Mouse (Mus musculus) kidney, embryonic 16.5 days (tissue): ENCODE data around the gene Wdr20. TPM values are rescaled to one million over a fixed set of nuclear protein-coding genes. Genes with fewer than 3 reads are reported as not detected.

Source experiments
- ATAC-seq: fragments of 200-750 bp; cut with Nextera tagmentation; 2 replicates; pipeline ENCODE4 v1.8.0; 2017; ENCODE audit warnings: moderate TSS enrichment; ENCODE audit not compliant: low FRiP score, low TSS enrichment
- H3K27ac ChIP-seq: fragments of 300-500 bp; sonication (generic); 2 replicates; pipeline ENCODE4 v1.5.1; 2014; ENCODE audit warnings: low read length
- H3K27me3 ChIP-seq: fragments of 300-500 bp; sonication (generic); 2 replicates; pipeline ENCODE4 v1.6.1; 2014; ENCODE audit warnings: low read length, control low read depth, mixed read lengths; ENCODE audit not compliant: insufficient read depth
- H3K36me3 ChIP-seq: fragments of 300-500 bp; sonication (generic); 2 replicates; pipeline ENCODE4 v1.6.1; 2014; ENCODE audit warnings: low read length, control low read depth, mixed read lengths; ENCODE audit not compliant: insufficient read depth
- H3K4me1 ChIP-seq: fragments of 300-500 bp; sonication (generic); 2 replicates; pipeline ENCODE4 v1.6.1; 2014; ENCODE audit warnings: low read length, control low read depth, mixed read lengths; ENCODE audit not compliant: insufficient read depth
- H3K4me2 ChIP-seq: fragments of 300-500 bp; sonication (generic); replicated peaks from 2 replicates; pipeline ENCODE4 v1.6.1; 2014; ENCODE audit warnings: low read depth, low read length
- H3K4me3 ChIP-seq: fragments of 300-500 bp; sonication (generic); 2 replicates; pipeline ENCODE4 v1.5.1; 2014; ENCODE audit warnings: mild to moderate bottlenecking, low read length
- H3K9ac ChIP-seq: fragments of 300-500 bp; sonication (generic); replicated peaks from 2 replicates; pipeline ENCODE4 v1.6.1; 2014; ENCODE audit warnings: low read length
- H3K9me3 ChIP-seq: fragments of 300-500 bp; sonication (generic); 2 replicates; pipeline ENCODE4 v1.6.1; 2016; ENCODE audit warnings: low read length, control low read depth
- WGBS: fragments of 180-500 bp; shearing (Covaris S2); extraction: QIAGEN DNeasy Blood & Tissue Kit; methylation state at CpG from one replicate; pipeline ENCODE4 v1.1.7; 2014; 5-methylcytosine and 5-hydroxymethylcytosine counted together
- polyA plus RNA-seq: library from polyadenylated mRNA; unstranded; fragments of >200 nt; fragmentation: Nextera tagmentation; extraction: Ambion mirVana; gene quantifications from 2 replicates; pipeline ENCODE4 v1.2.1, GENCODE M21; 2015

The Wdr20 gene
- polyA plus RNA-seq, 1 experiment from 2014 or later: 24.8 TPM

- 95% methylated on average over 4 of the region's 4 CpGs for WGBS
Measured at GRCm38 (mm10) chr12:110828908-110829307, 91.2 kb downstream of the Wdr20 start.

GRCm38 (mm10) chr12:110830293-110831024 is 92.7 kb downstream of the Wdr20 start:
- Histone ChIP-seq H3K27ac (no peak overlapping the region), H3K4me1 (no peaks in the 10 kb centered on the region), H3K36me3 (no peaks in the 10 kb centered on the region), H3K9me3 (no peaks in the 10 kb centered on the region), H3K27me3 (no peaks in the 10 kb centered on the region), H3K9ac (no peak overlapping the region), H3K4me2 (no peak overlapping the region), H3K4me3 (no peak overlapping the region)
- no peak for ATAC-seq
- 81% methylated on average over 9 of the region's 11 CpGs for WGBS

More at GRCm38 (mm10) chr12:110828908-110829307, 91.2 kb downstream of the Wdr20 start:
- H3K27me3 ChIP-seq: no peaks in the 10 kb centered on the region
- H3K4me2 ChIP-seq: no peak overlapping the region
- ATAC-seq: no peak
- no peak overlapping the region for H3K4me3 ChIP-seq
- no peak overlapping the region for H3K27ac ChIP-seq
- H3K36me3 ChIP-seq: no peaks in the 10 kb centered on the region
- no peak overlapping the region for H3K9ac ChIP-seq
- no peaks in the 10 kb centered on the region for H3K9me3 ChIP-seq
- no peaks in the 10 kb centered on the region for H3K4me1 ChIP-seq

- Histone ChIP-seq H3K27me3 (no peaks in the 10 kb centered on the region), H3K9ac (no peak overlapping the region), H3K4me3 (no peak overlapping the region), H3K4me2 (no peak overlapping the region), H3K27ac (no peak overlapping the region), H3K36me3 (no peaks in the 10 kb centered on the region), H3K4me1 (peaks cover 13% of the 10 kb centered on the region), H3K9me3 (no peaks in the 10 kb centered on the region)
- WGBS: 96% methylated on average over 3 of the region's 3 CpGs
- ATAC-seq: no peak
Measured at GRCm38 (mm10) chr12:110835182-110835581, 97.4 kb downstream of the Wdr20 start.

- WGBS: 28% methylated on average over 6 of the region's 6 CpGs
- Histone ChIP-seq H3K4me2 (peak overlapping the region; percentile 29), H3K4me1 (peaks cover 14% of the 10 kb centered on the region), H3K27me3 (no peaks in the 10 kb centered on the region), H3K9me3 (no peaks in the 10 kb centered on the region), H3K4me3 (no peak overlapping the region), H3K27ac (peak overlapping the region; percentile 90), H3K9ac (peak overlapping the region; percentile 55; the same call in 1 of the 2 replicates), H3K36me3 (no peaks in the 10 kb centered on the region)
- ATAC-seq: no peak
Measured at GRCm38 (mm10) chr12:110836729-110837128, 99.0 kb downstream of the Wdr20 start.

GRCm38 (mm10) chr12:110837192-110837841 is 99.6 kb downstream of the Wdr20 start:
- Histone ChIP-seq H3K36me3 (no peaks in the 10 kb centered on the region), H3K27me3 (no peaks in the 10 kb centered on the region), H3K4me3 (no peak overlapping the region), H3K4me1 (peaks cover 14% of the 10 kb centered on the region), H3K9me3 (no peaks in the 10 kb centered on the region), H3K9ac (peak overlapping the region; percentile 55; the same call in 1 of the 2 replicates), H3K27ac (peak overlapping the region; percentile 90), H3K4me2 (peak overlapping the region; percentile 29)
- ATAC-seq: no peak
- WGBS: 44% methylated on average over 5 of the region's 5 CpGs

- ATAC-seq: no peak
- Histone ChIP-seq H3K27me3 (no peaks in the 10 kb centered on the region), H3K9me3 (no peaks in the 10 kb centered on the region), H3K9ac (no peak overlapping the region), H3K4me2 (no peak overlapping the region), H3K4me3 (no peak overlapping the region), H3K27ac (peak overlapping the region; percentile 90; the same call in 1 of the 2 replicates), H3K4me1 (peaks cover 14% of the 10 kb centered on the region), H3K36me3 (no peaks in the 10 kb centered on the region)
- WGBS: 91% methylated on average over 8 of the region's 8 CpGs
Measured at GRCm38 (mm10) chr12:110837850-110838249, 100.1 kb downstream of the Wdr20 start.

- no peaks in the 10 kb centered on the region for H3K27me3 ChIP-seq
- H3K36me3 ChIP-seq: no peaks in the 10 kb centered on the region
- 0 out of 2 replicates have a peak within 1 kb of the TSS, but pooled peaks have one; percentile 20 for H3K27ac ChIP-seq
- WGBS: under 1% methylated on average over 71 of the region's 71 CpGs
- no peaks in the 10 kb centered on the region for H3K9me3 ChIP-seq
- H3K4me1 ChIP-seq: peaks cover 14% of the 10 kb centered on the region
- H3K4me2 ChIP-seq: peak within 1 kb of the TSS; percentile 78
- ATAC-seq: peak; percentile 43
- peak within 1 kb of the TSS; percentile 86 for H3K4me3 ChIP-seq
- peak within 1 kb of the TSS; percentile 71 for H3K9ac ChIP-seq
Measured at GRCm38 (mm10) chr12:110840348-110841198, 102.8 kb downstream of the Wdr20 start, which contains the start of gene Mok. Mok (minus strand) TSS chr12:110840939.

- WGBS: 70% methylated on average over 5 of the region's 5 CpGs
- no peak overlapping the region for H3K4me2 ChIP-seq
- H3K9me3 ChIP-seq: no peaks in the 10 kb centered on the region
- H3K27ac ChIP-seq: no peak overlapping the region
- no peak for ATAC-seq
- H3K4me3 ChIP-seq: no peak overlapping the region
- H3K9ac ChIP-seq: no peak overlapping the region
- H3K4me1 ChIP-seq: peaks cover 18% of the 10 kb centered on the region
- no peaks in the 10 kb centered on the region for H3K27me3 ChIP-seq
- H3K36me3 ChIP-seq: no peaks in the 10 kb centered on the region
Measured at GRCm38 (mm10) chr12:110841731-110842493, 104.2 kb downstream of the Wdr20 start.
